Mouse (Mus musculus) embryonic fibroblast, embryonic 13.5 days (primary cell): ENCODE measurements around the gene Itsn1. TPM values are rescaled to one million over a fixed set of nuclear protein-coding genes. Genes with fewer than 3 reads are reported as not detected.

ENCODE experiments used
- H3K27ac ChIP-seq: 2 replicates; pipeline ENCODE4 v1.5.1; 2012; ENCODE audit warnings: low read length, control low read depth, inconsistent platforms; ENCODE audit not compliant: insufficient read depth
- H3K4me1 ChIP-seq: 2 replicates; pipeline ENCODE4 v1.6.1; 2011; ENCODE audit warnings: low read length; ENCODE audit not compliant: control insufficient read depth, insufficient read depth
- H3K4me3 ChIP-seq: 2 replicates; pipeline ENCODE4 v1.5.1; 2011; ENCODE audit warnings: mild to moderate bottlenecking, control low read depth, low read length; ENCODE audit not compliant: insufficient read depth
- CTCF ChIP-seq: IDR thresholded peaks from 2 replicates; pipeline ENCODE4 v1.5.1; 2011; ENCODE audit warnings: mild to moderate bottlenecking, control low read depth, low read length, moderate library complexity, borderline replicate concordance; ENCODE audit not compliant: insufficient read depth
- POLR2A ChIP-seq: IDR thresholded peaks from 2 replicates; pipeline ENCODE4 v1.6.1; 2011; ENCODE audit warnings: low read depth, mild to moderate bottlenecking, control low read depth, low read length, moderate library complexity
- polyA plus RNA-seq: library from polyadenylated mRNA; stranded (reverse); fragments of >200 nt; gene quantifications from 2 replicates; pipeline ENCODE4 v1.2.4, GENCODE M21; 2011; ENCODE audit warnings: low read depth; ENCODE audit not compliant: missing spikeins, insufficient read length

The Itsn1 gene
- polyA plus RNA-seq, 1 experiment, result 136 TPM

DNA sequence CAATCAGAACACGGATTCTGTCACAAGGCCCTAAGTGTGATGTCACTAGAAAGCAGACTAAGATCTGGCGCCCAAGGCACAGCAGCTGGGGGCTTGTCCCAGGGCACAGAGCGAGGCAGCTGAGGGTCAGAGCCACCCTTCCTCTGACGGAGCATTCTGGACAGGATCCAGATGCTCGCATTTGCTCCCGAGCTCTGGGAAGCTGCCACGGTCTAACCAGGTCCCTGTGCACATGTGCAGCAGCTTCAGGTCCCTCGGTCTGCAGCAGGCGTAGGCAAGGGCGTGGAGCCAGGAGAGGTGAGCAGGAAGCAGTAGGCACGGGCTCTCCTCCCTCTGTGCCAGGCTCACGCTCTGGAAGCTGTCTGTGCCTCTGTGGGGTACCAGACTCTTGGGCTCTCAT is 160.8 kb downstream of the Itsn1 start:
- Histone ChIP-seq H3K4me3 (no peak overlapping the region), H3K4me1 (peaks cover 3% of the 10 kb centered on the region; the same call in 1 of the 2 replicates), H3K27ac (no peak overlapping the region)
- TF ChIP-seq CTCF (no peak), POLR2A (no peak)

DNA sequence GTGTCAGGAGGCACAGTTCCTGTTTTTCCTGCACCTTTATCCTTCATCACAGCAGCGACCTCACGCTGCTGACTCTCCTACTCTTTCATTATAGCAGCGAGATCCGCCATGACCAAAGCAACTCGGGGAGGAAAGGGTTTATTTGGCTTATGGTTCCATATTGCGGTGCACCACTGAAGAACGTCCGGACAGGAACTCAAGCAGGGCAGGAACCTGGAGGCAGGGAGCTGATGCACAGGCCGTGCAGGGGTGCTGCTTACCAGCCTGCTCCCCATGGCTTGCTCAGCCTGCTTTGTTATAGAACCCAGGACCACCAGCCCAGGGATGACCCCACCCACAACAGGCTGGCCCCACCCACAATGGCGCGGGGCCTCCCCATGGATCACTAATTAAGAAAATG is 162.1 kb downstream of the Itsn1 start:
- TF ChIP-seq POLR2A (no peak), CTCF (no peak)
- Histone ChIP-seq H3K4me1 (no peaks in the 10 kb centered on the region), H3K4me3 (no peak overlapping the region), H3K27ac (no peak overlapping the region)

GRCm38 (mm10) chr16:91896426-91896830 is 167.3 kb downstream of the Itsn1 start:
- Histone ChIP-seq H3K27ac (no peak overlapping the region), H3K4me3 (no peak overlapping the region), H3K4me1 (no peaks in the 10 kb centered on the region)
- TF ChIP-seq POLR2A, result no peak
- no peak for TF ChIP-seq CTCF

- Histone ChIP-seq H3K4me3 (no peak overlapping the region), H3K27ac (no peak overlapping the region), H3K4me1 (no peaks in the 10 kb centered on the region)
- TF ChIP-seq CTCF, result no peak
- TF ChIP-seq POLR2A, result no peak
Measured at GRCm38 (mm10) chr16:91898850-91899848, 170.1 kb downstream of the Itsn1 start.

DNA sequence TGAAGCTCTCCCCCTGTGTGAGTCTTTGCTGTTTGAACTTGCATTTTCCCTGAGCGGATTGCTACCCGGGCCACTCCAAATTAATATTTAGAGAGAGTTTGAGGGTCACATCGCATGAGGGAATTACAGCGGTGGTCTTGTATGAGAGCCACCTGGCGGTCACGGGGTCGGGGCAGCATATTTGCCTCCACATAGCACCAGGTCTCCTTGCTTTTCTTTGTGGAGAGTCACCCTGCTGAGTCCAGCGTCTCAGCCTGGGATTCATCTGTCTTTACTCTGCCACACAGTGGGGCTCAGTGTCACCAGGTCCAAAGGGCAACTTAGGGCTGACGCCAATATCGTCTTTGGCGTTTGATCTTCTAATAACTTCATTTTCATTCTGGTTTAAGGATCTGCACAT is 171.2 kb downstream of the Itsn1 start:
- H3K4me3 ChIP-seq, result no peak overlapping the region
- H3K4me1 ChIP-seq, result no peaks in the 10 kb centered on the region
- H3K27ac ChIP-seq, result no peak overlapping the region
- no peak for TF ChIP-seq POLR2A

DNA sequence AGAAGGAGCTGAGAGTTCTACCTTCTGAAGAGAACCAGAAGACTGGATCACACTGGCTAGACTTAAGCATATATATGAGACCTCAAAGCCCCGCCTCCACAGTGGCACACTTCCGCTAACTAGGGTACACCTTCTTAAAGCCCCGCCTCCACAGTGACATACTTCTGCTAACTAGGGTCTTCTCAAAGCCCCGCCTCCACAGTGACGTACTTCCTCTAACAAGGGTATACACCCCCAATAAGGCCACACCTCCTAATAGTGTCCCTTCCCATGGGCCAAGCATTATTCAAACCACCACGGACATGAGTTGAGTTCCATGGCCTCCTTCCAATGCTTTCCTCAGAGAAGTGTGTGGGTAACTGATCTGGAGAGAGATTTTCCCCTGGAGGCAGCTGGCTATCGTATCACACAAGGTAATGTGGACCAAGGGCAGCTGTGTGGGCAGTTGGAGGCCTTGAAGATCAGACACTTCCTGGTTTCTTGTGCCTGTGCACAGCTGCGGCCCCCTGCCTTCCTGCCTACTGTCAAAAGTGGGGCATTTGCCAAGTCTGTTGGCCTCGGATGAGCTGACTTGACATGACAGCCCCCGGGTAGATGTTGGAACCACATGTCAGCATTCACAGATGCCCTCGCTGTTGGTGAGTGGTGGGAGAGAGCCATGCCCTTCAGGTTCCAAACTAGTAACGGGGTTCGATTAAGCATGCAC is 174.9 kb downstream of the Itsn1 start:
- Histone ChIP-seq H3K27ac (no peak overlapping the region), H3K4me3 (no peak overlapping the region), H3K4me1 (no peaks in the 10 kb centered on the region)
- no peak for TF ChIP-seq POLR2A
- no peak for TF ChIP-seq CTCF

GRCm38 (mm10) chr16:91905127-91905860 is 176.2 kb downstream of the Itsn1 start:
- H3K27ac ChIP-seq, result no peak overlapping the region
- no peak overlapping the region for H3K4me3 ChIP-seq
- H3K4me1 ChIP-seq, result no peaks in the 10 kb centered on the region
- TF ChIP-seq POLR2A, result no peak
- TF ChIP-seq CTCF, result no peak

DNA sequence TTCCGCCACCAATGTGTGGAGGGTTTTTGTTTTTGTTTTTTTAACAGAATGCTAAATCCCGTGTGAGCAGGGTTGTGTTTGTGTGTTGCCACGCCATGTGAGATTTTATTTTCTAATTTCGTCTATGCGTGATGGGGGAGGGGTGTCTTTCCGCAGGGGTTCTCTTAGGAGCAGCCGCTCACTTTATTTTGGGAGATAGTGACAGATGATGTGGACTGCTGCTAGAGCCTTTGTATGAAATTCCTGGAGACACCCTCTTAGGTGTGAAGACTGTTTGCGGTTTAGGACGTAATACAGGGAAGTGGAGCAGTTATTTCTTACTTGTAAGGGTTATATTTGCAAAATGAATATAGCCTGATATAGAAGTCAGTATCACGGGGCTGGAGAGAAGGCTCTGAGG is 176.9 kb downstream of the Itsn1 start:
- Histone ChIP-seq H3K4me3 (no peak overlapping the region), H3K27ac (no peak overlapping the region), H3K4me1 (no peaks in the 10 kb centered on the region)
- TF ChIP-seq CTCF (no peak), POLR2A (no peak)

DNA sequence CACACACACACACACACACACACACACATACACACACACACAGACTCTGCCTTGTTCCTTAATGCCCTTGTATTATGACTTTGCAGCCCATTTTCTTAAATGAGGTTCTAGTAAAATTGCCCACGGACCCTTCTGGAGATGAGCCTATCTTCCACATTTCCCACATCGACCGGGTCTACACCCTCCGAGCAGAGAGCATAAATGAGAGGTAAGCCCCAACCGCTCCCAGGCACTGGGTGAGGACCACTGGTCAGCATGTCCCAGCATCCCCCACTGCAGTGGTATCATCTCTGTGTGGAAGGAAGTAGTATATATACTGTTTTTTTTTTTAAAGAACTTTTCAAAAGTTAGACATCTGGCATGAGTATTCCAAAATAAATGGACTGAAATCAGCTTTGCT is 177.6 kb downstream of the Itsn1 start:
- H3K27ac ChIP-seq, result no peak overlapping the region
- no peaks in the 10 kb centered on the region for H3K4me1 ChIP-seq
- TF ChIP-seq POLR2A (no peak), CTCF (no peak)
- H3K4me3 ChIP-seq, result no peak overlapping the region
